Mouse (Mus musculus) limb, embryonic 10.5 days (tissue): ENCODE data around the gene Ltf. TPM values are rescaled to one million over a fixed set of nuclear protein-coding genes. Genes with fewer than 3 reads are reported as not detected.

Experiments
- DNase-seq: peaks from one replicate; pipeline ENCODE4 v3.0.0-alpha.2; 2017; ENCODE audit warnings: low spot score
- H3K27ac ChIP-seq: fragments of 300-500 bp; sonication (generic); 2 replicates; pipeline ENCODE4 v1.5.1; 2016; ENCODE audit warnings: mild to moderate bottlenecking
- H3K27me3 ChIP-seq: fragments of 300-500 bp; sonication (generic); 2 replicates; pipeline ENCODE4 v1.6.1; 2016; ENCODE audit warnings: low read depth, mild to moderate bottlenecking; ENCODE audit not compliant: poor library complexity, severe bottlenecking
- H3K36me3 ChIP-seq: fragments of 300-500 bp; sonication (generic); 2 replicates; pipeline ENCODE4 v1.6.1; 2016; ENCODE audit warnings: mild to moderate bottlenecking, moderate library complexity
- H3K4me1 ChIP-seq: fragments of 300-500 bp; sonication (generic); 2 replicates; pipeline ENCODE4 v1.6.1; 2016
- H3K4me3 ChIP-seq: fragments of 300-500 bp; sonication (generic); 2 replicates; pipeline ENCODE4 v1.5.1; 2016; ENCODE audit warnings: mild to moderate bottlenecking, moderate library complexity
- H3K9me3 ChIP-seq: fragments of 300-500 bp; sonication (generic); replicated peaks from 2 replicates; pipeline ENCODE4 v1.6.1; 2016; ENCODE audit warnings: mild to moderate bottlenecking
- WGBS: fragments of 180-500 bp; shearing (Covaris S2); methylation state at CpG from one replicate; pipeline ENCODE4 v1.1.7; 2016; 5-methylcytosine and 5-hydroxymethylcytosine counted together
- polyA plus RNA-seq: library from polyadenylated mRNA; unstranded; fragments of >200 nt; fragmentation: Nextera tagmentation; extraction: Ambion mirVana; gene quantifications from 2 replicates; pipeline ENCODE4 v1.2.1, GENCODE M21; 2016

Ltf gene
- polyA plus RNA-seq, 1 experiment from 2014 or later: not detected

DNA sequence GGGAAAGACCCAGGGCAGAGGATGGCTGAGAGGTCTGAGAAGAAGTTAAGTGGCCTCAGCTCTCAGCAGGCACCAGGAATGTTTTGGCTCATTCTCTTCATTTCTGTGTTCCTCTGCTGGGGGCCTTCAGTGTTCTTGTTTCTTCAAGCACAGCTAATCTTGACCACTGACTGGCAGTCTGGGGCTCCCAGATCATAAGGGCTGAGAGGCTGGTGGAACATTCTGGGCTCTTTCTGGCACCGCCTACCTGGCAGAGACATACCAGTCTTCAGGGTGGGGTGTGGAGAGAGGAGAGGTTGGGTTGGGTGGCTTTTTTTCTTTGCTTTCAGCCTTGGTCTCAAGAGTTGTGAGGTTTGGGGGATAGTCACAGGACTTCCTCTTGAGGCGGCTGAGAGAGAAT lies 20.0 kb upstream of the Ltf start:
- H3K4me3 ChIP-seq: no peak overlapping the region
- no peaks in the 10 kb centered on the region for H3K27me3 ChIP-seq
- H3K9me3 ChIP-seq: no peaks in the 10 kb centered on the region
- no peak for DNase-seq
- H3K36me3 ChIP-seq: no peaks in the 10 kb centered on the region
- no peaks in the 10 kb centered on the region; the same call in 1 of the 2 replicates for H3K4me1 ChIP-seq
- H3K27ac ChIP-seq: no peak overlapping the region
- WGBS: 98% methylated on average over 2 of the region's 2 CpGs

DNA sequence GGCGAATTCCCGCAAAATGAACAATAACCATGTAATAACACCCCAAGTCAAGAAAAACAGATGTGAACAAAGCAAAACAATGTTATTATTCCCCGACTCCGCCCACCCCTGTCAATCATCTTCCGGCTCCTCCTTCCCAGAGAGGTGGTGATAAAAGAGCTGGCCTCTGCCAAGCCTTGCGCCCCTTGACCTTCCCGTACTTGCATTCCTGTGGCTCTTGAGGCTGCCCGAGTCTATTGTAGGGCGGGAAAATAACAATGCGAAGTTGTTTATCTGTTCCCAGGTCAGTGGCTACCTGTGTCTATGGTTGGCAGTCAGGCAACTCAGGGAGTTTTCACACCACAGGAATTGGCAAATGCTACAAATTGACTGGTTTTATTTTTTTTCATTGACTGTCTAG lies 19.2 kb upstream of the Ltf start:
- 86% methylated on average over 10 of the region's 10 CpGs for WGBS
- H3K4me1 ChIP-seq: no peaks in the 10 kb centered on the region; the same call in 1 of the 2 replicates
- H3K9me3 ChIP-seq: no peaks in the 10 kb centered on the region
- H3K27ac ChIP-seq: no peak overlapping the region
- H3K36me3 ChIP-seq: no peaks in the 10 kb centered on the region
- no peak for DNase-seq
- H3K27me3 ChIP-seq: no peaks in the 10 kb centered on the region
- no peak overlapping the region for H3K4me3 ChIP-seq

DNA sequence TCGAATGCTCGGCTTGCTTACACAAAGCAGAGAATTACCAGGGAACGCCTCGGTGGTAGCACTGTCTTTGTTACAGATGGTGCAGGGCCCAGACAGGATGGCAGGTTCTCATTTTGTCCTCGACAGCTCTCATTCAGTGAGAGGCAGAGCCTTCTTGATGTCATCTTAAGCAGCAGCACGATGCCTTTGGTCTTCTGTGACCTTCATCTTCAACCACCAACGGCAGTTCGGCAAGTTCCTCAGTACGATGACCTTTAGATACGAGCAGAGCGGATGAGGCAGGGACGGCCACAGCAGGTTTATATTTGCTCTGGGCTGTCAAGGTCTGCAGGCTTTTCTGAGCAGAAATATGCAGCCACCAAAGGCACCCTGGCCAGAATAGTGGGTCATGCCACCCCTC lies 17.4 kb upstream of the Ltf start:
- no peaks in the 10 kb centered on the region; the same call in 1 of the 2 replicates for H3K4me1 ChIP-seq
- no peak overlapping the region for H3K27ac ChIP-seq
- H3K36me3 ChIP-seq: no peaks in the 10 kb centered on the region
- H3K4me3 ChIP-seq: no peak overlapping the region
- no peaks in the 10 kb centered on the region for H3K27me3 ChIP-seq
- 89% methylated on average over 12 of the region's 12 CpGs for WGBS
- DNase-seq: no peak
- H3K9me3 ChIP-seq: no peaks in the 10 kb centered on the region

DNA sequence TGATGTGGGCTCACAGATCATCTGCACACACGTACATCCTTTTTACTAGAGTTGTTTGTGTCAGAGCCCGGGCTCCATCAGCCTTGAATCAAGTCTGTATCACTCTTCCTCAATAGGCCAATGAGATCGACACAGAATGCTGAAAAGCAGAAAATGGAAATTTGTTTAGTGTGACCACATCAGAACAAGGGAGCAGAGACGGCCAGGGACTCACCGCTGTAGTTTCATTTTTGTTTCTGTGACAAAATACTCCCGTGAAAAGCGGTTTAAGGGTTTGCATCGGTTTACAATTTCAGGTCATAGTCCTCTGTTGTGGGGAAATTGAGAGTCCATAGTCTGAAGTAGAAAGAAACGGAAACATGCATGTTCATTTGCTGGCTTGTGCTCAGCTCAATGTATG lies 15.8 kb upstream of the Ltf start:
- no peak overlapping the region for H3K27ac ChIP-seq
- no peaks in the 10 kb centered on the region; the same call in 1 of the 2 replicates for H3K4me1 ChIP-seq
- WGBS: 95% methylated on average over 9 of the region's 9 CpGs
- DNase-seq: no peak
- no peak overlapping the region for H3K4me3 ChIP-seq
- H3K9me3 ChIP-seq: no peaks in the 10 kb centered on the region
- no peaks in the 10 kb centered on the region for H3K36me3 ChIP-seq
- H3K27me3 ChIP-seq: no peaks in the 10 kb centered on the region

DNA sequence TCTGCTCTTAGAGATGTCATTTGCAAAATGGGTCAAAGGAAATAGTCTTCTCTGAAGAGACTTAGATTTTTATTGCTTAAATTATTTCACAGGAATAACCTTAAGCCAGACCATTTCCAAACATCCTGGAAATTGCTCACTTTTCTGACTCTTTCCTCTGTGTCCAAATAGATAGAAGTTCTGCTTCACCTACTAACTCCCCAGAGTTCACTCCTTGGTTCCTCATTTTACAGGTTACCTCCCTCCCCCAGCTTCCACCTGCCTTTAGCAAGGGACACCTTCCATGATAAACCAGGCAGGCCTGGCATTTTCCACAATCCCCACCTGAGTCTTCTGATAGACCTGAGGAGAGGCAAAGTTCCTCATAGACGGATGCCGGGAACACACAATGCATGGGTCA lies 12.5 kb upstream of the Ltf start:
- Histone ChIP-seq H3K9me3 (no peaks in the 10 kb centered on the region), H3K36me3 (no peaks in the 10 kb centered on the region), H3K27me3 (no peaks in the 10 kb centered on the region), H3K4me1 (no peaks in the 10 kb centered on the region), H3K4me3 (no peak overlapping the region), H3K27ac (no peak overlapping the region)
- 90% methylated on average over 2 of the region's 2 CpGs for WGBS
- DNase-seq: no peak

DNA sequence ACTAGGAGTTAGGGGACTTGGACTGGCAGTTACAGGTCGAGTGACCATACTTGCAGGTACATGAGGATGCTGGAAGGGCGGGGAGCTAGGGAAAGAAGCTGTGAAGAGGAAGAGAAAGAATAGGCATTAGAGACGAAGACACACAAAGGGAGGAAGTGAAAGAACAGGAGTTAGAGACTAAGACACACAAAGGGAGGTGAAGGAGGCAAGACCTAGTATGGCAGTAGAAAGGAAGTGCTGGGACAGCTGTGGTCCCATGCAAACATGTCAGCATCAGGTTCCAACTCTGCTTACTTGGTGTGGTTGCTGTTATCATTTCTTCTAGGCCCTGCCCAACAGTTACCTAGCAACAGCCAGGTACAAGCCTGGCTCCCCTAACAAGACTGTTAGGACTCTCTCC lies 9.3 kb upstream of the Ltf start:
- Histone ChIP-seq H3K27me3 (no peaks in the 10 kb centered on the region), H3K36me3 (no peaks in the 10 kb centered on the region), H3K4me1 (0 out of 2 replicates have a peak, but pooled peaks cover 4% of the 10 kb centered on the region), H3K4me3 (no peak overlapping the region), H3K9me3 (no peaks in the 10 kb centered on the region), H3K27ac (no peak overlapping the region)
- no peak for DNase-seq
- WGBS: 63% methylated on average over 3 of the region's 3 CpGs

DNA sequence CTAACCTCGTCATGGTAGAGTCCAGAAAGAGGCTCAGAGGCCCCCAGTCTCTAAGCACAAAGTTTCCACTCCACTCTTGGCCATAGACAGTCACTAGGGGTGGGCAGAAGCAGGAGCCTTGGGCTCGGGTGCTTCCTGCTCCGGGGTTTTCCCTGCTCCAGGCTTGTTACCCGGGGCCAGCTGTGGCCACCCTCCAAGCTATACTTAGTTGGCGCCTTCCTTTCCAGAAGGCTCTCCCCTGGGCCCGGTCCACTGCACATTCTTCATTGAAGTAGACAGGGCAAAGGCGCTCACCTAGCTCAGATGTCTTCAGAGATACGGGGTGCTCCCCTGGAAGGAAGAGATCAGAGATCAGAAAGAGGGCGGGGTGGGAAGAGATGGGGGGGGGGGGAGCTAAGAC lies 7.5 kb upstream of the Ltf start:
- no peak for DNase-seq
- Histone ChIP-seq H3K4me1 (0 out of 2 replicates have a peak, but pooled peaks cover 4% of the 10 kb centered on the region), H3K9me3 (no peaks in the 10 kb centered on the region), H3K27me3 (no peaks in the 10 kb centered on the region), H3K36me3 (no peaks in the 10 kb centered on the region), H3K4me3 (no peak overlapping the region), H3K27ac (no peak overlapping the region)
- WGBS: 85% methylated on average over 9 of the region's 9 CpGs

DNA sequence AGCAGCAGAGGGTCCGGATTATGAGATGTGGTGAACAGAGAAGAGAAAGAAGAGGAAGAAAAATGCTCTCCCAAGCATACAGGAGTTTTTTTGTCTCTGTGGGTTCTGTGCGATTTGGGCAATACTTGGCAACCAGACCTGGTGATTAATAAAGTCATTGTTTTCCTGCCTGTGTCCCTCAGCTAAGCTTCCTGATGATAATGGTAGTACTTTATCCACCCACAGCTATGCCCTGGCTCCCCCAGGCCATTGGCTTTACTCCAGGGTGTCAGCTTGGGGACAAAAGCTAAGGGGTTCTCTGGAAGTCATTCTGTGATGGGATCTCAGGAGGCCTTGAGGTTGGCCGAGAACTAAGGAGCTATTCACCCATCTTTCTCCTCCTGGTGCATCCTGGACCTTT lies 7.0 kb upstream of the Ltf start:
- 93% methylated on average over 3 of the region's 3 CpGs for WGBS
- no peak overlapping the region for H3K4me3 ChIP-seq

DNA sequence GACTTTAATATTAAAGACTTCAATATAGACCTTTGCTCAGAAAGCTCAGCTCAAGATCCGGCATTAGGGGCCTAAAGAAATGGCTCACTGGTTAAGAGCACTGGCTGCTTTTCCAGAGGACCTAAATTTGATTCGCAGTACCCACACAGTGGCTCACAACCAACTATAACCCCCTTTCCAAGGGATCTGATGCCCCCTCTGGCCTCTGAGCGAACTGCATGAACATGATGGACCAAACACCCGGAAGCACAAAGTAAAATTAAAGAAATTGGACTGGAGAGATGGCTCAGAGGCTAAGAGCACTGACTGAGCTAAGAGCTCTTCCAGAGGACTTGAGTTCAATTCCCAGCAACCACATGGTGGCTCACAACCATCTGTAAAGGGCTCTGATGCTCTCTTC lies 3.4 kb upstream of the Ltf start:
- no peak for DNase-seq
- Histone ChIP-seq H3K9me3 (no peaks in the 10 kb centered on the region), H3K27ac (no peak overlapping the region), H3K4me3 (no peak overlapping the region), H3K27me3 (no peaks in the 10 kb centered on the region), H3K36me3 (no peaks in the 10 kb centered on the region), H3K4me1 (peaks cover 17% of the 10 kb centered on the region)
- WGBS: 85% methylated on average over 4 of the region's 4 CpGs

More for the DNA sequence above, 7.0 kb upstream of the Ltf start:
- Histone ChIP-seq H3K4me1 (peaks cover 4% of the 10 kb centered on the region; the same call in 1 of the 2 replicates), H3K36me3 (no peaks in the 10 kb centered on the region), H3K27ac (no peak overlapping the region), H3K27me3 (no peaks in the 10 kb centered on the region), H3K9me3 (no peaks in the 10 kb centered on the region)
- DNase-seq: no peak

DNA sequence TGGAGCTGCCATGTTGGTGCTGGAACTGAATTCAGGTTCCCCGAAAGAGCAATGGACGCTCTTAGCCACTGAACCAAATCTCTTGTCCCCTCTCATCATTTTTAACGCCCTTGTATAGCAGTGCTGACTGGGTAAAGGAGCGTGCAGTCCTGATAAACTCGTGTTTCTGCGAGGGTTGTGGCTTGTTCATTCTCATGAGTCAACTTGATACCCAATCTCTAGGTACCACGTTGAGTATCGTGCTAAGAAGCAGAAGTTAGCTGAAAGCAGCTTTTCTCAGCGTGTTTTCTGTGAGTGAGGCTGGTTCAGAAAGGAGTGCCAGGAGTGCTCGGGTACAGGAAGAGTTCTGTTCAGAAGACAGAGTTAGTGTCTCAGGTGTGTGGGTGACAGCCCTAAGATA lies 7.7 kb downstream of the Ltf start:
- H3K4me1 ChIP-seq: no peaks in the 10 kb centered on the region
- no peaks in the 10 kb centered on the region for H3K36me3 ChIP-seq
- H3K27ac ChIP-seq: no peak overlapping the region
- 91% methylated on average over 10 of the region's 10 CpGs for WGBS
- DNase-seq: no peak
- no peak overlapping the region for H3K4me3 ChIP-seq
- H3K9me3 ChIP-seq: no peaks in the 10 kb centered on the region
- H3K27me3 ChIP-seq: no peaks in the 10 kb centered on the region

DNA sequence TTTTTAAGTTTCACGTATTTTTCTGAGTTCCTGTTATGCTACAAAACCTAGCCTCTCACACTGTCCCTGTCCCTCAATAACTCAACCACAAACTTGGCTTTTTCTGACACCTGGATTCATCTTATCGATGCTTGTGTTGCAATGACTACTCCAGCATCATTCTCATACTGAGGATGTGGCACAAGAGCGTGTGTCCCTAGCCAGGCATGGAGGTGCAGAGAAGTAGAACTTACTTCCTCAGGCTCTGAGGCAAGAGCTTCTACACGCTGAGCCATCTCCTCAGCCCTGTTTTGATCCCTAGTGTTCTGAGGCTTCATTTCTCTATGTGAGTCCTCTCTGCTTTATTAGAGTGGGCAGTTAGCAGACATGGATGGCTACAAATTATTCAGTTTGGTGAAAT lies 14.6 kb downstream of the Ltf start:
- Histone ChIP-seq H3K9me3 (no peaks in the 10 kb centered on the region), H3K27ac (no peak overlapping the region), H3K27me3 (no peaks in the 10 kb centered on the region), H3K4me1 (no peaks in the 10 kb centered on the region), H3K36me3 (no peaks in the 10 kb centered on the region), H3K4me3 (no peak overlapping the region)
- no peak for DNase-seq
- 89% methylated on average over 4 of the region's 4 CpGs for WGBS

DNA sequence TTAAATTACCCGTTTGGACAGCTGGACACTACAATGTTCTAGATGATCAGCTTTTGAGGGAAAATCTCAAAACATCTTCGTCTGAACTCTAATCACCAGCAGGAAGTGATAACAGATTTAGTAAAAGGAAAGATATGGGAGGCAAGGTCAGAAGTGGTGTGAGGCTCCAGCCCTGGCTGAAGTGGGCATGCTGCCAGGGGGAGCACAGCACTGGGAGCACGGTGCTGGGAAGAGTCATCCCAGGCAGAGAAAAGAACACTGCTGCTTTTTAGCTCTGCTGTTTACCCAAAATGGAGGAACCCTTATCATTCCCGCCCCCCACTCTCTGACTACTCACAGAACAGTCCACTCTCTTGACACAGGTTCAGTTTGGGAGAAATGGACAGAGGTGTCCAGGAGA lies 20.9 kb downstream of the Ltf start:
- Histone ChIP-seq H3K36me3 (no peaks in the 10 kb centered on the region), H3K27me3 (no peaks in the 10 kb centered on the region), H3K4me1 (no peaks in the 10 kb centered on the region), H3K9me3 (no peaks in the 10 kb centered on the region), H3K4me3 (no peak overlapping the region), H3K27ac (no peak overlapping the region)
- WGBS: 80% methylated on average over 4 of the region's 4 CpGs
- no peak for DNase-seq

DNA sequence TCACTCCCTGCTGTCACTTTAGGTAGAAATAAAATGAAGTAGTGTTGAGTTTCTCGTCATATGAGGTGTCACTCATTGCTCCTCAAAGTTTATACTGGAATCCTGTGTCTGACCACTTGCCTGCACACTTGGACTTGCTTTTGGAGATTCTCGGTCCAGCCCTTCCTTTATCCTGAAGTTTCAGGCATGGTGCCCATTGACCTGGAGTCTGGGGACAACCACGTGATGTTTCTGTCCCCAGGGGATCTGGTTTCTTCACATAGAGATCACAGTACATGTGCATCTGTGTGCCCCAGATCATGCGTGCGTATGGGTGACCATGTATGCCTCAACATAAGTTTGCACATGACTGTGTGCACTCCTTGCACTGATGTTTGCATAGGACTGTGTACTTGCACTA lies 23.2 kb downstream of the Ltf start:
- 91% methylated on average over 5 of the region's 5 CpGs for WGBS
- H3K4me1 ChIP-seq: no peaks in the 10 kb centered on the region

DNA sequence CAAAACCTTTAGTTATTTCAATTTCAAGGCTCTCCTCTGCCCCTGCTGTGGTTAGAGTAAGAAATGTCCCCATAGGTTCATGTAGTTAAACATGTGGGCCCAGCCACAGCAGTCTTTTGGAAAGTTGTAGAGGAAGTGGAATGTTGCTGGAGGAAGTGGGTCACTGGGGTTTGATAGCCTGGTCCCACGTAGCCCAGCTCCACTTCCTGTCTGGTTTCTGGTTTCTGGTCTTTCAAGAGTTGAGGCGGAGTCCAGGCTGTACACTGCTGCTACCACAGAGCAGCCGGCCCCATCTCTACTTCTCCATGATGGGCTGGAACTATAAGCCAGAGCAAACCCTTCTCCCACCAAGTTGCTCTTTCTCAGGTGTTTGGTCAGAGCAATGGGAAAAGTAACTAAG lies 27.2 kb downstream of the Ltf start:
- no peak overlapping the region for H3K4me3 ChIP-seq
- H3K27ac ChIP-seq: no peak overlapping the region
- H3K9me3 ChIP-seq: no peaks in the 10 kb centered on the region
- no peaks in the 10 kb centered on the region for H3K4me1 ChIP-seq
- H3K36me3 ChIP-seq: no peaks in the 10 kb centered on the region
- no peak for DNase-seq
- no peaks in the 10 kb centered on the region for H3K27me3 ChIP-seq
- 78% methylated on average over 3 of the region's 3 CpGs for WGBS

More for the DNA sequence above, 23.2 kb downstream of the Ltf start:
- Histone ChIP-seq H3K27me3 (no peaks in the 10 kb centered on the region), H3K27ac (no peak overlapping the region), H3K9me3 (no peaks in the 10 kb centered on the region), H3K4me3 (no peak overlapping the region), H3K36me3 (no peaks in the 10 kb centered on the region)
- DNase-seq: no peak
